Mouse (Mus musculus) neural tube, embryonic 13.5 days (tissue): Measurements from ENCODE around the gene Ascc1. TPM values are rescaled to one million over a fixed set of nuclear protein-coding genes. Genes with fewer than 3 reads are reported as not detected.
"Not testable (repeated sequence)": the region's sequence is repeated elsewhere in the genome, so short reads cannot be mapped to it uniquely, and the experiment has no call there.

ENCODE experiments used
- ATAC-seq: fragments of 200-750 bp; cut with Nextera tagmentation; 2 replicates; pipeline ENCODE4 v1.8.0; 2017; ENCODE audit warnings: low read depth, mild to moderate bottlenecking, moderate TSS enrichment, moderate library complexity
- H3K27ac ChIP-seq: fragments of 300-500 bp; sonication (generic); replicated peaks from 2 replicates; pipeline ENCODE4 v1.5.1; 2015; ENCODE audit warnings: moderate library complexity, mild to moderate bottlenecking, inconsistent platforms
- H3K27me3 ChIP-seq: fragments of 300-500 bp; sonication (generic); 2 replicates; pipeline ENCODE4 v1.6.1; 2015; ENCODE audit warnings: mild to moderate bottlenecking, inconsistent platforms
- H3K36me3 ChIP-seq: fragments of 300-500 bp; sonication (generic); 2 replicates; pipeline ENCODE4 v1.6.1; 2015; ENCODE audit warnings: mild to moderate bottlenecking, inconsistent platforms
- H3K4me1 ChIP-seq: fragments of 300-500 bp; sonication (generic); replicated peaks from 2 replicates; pipeline ENCODE4 v1.6.1; 2015; ENCODE audit warnings: inconsistent platforms
- H3K4me2 ChIP-seq: fragments of 300-500 bp; sonication (generic); 2 replicates; pipeline ENCODE4 v1.6.1; 2015; ENCODE audit warnings: inconsistent platforms, mild to moderate bottlenecking, moderate library complexity
- H3K4me3 ChIP-seq: fragments of 300-500 bp; sonication (generic); 2 replicates; pipeline ENCODE4 v1.5.1; 2015; ENCODE audit warnings: mild to moderate bottlenecking, inconsistent platforms
- H3K9ac ChIP-seq: fragments of 300-500 bp; sonication (generic); 2 replicates; pipeline ENCODE4 v1.6.1; 2015; ENCODE audit warnings: moderate library complexity, mild to moderate bottlenecking, inconsistent platforms
- H3K9me3 ChIP-seq: fragments of 300-500 bp; sonication (generic); 2 replicates; pipeline ENCODE4 v1.6.1; 2016; ENCODE audit warnings: inconsistent platforms
- WGBS: fragments of 180-500 bp; shearing (Covaris S2); methylation state at CpG from one replicate; pipeline ENCODE4 v1.1.7; 2015; 5-methylcytosine and 5-hydroxymethylcytosine counted together
- polyA plus RNA-seq: library from polyadenylated mRNA; unstranded; fragments of >200 nt; fragmentation: Nextera tagmentation; extraction: Ambion mirVana; gene quantifications from 2 replicates; pipeline ENCODE4 v1.2.1, GENCODE M21; 2015

Ascc1 gene
- polyA plus RNA-seq, 1 experiment from 2014 or later = 44.5 TPM

DNA sequence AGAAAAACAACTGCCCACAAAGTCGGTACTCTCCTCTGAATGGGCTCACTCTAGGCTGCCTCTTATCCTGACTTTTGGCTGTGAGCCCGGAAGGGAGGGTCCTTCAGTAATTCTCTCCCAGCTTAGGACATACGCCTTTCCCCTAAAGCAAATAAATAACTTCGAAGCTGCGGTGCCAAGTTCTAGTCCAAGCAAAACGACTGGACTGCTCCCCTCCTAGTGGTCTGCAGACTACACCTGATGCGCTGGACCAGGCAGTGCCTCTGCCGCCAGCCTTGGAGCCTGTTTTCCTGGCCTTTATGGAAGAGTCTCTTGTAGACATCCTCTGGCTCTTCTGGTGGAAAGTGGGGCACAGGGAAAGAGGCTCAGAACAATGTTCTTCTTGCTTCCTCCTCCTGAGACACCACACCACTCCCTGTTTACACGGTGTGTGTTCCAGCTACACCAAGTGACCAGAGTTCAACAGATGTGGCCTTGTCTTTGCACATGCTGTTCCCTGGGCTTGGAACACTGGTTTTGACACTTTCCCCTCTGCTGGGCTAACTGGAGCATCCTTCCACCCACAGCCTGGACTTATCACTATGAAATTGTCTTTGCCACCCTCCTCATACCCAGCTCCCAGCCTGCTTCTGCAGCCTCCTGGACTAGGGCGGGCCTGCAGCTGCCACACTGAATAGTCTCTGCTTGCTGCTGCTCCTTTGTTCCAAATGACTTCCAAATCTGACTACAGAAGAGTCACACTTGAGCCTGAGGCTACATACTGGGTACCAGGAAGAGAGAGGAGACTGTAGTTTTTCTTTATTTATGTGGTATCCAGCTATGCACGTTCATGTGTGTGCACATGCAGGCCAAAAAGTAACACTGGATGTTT is 23.5 kb upstream of the Ascc1 start:
- Histone ChIP-seq H3K36me3 (no peaks in the 10 kb centered on the region), H3K4me2 (no peak overlapping the region), H3K27me3 (no peaks in the 10 kb centered on the region), H3K4me1 (peaks cover 38% of the 10 kb centered on the region), H3K4me3 (no peak overlapping the region), H3K27ac (peak overlapping the region; percentile 87), H3K9me3 (no peaks in the 10 kb centered on the region), H3K9ac (peak overlapping the region; percentile 52)
- ATAC-seq = peak; percentile 73
- 32% methylated on average over 11 of the region's 11 CpGs for WGBS

DNA sequence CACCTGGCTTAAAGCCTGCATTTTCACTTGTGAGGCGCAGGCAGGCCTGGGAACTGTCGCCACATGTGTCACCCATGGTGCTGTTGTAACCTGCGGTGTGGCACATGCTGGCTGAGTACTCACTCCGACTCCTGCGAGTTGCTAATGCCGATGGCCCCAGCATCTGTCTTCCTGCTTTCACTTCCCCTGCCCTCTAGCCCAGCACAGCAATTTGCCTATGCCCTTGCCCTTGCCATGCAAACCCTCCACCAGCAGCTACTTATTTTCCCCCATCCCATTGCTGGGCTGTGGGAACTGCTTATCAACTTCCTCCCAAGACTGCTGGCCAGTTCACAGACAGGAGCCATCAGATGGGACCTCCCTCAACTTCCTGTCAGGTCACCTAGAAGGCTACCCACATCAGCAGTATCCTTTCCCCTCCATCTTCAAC is 21.8 kb upstream of the Ascc1 start:
- Histone ChIP-seq H3K4me3 (no peak overlapping the region), H3K4me1 (peaks cover 27% of the 10 kb centered on the region), H3K27me3 (no peaks in the 10 kb centered on the region), H3K9me3 (no peaks in the 10 kb centered on the region), H3K36me3 (peaks cover 8% of the 10 kb centered on the region), H3K27ac (no peak overlapping the region), H3K9ac (no peak overlapping the region), H3K4me2 (no peak overlapping the region)
- ATAC-seq = no peak
- WGBS = 89% methylated on average over 6 of the region's 6 CpGs

DNA sequence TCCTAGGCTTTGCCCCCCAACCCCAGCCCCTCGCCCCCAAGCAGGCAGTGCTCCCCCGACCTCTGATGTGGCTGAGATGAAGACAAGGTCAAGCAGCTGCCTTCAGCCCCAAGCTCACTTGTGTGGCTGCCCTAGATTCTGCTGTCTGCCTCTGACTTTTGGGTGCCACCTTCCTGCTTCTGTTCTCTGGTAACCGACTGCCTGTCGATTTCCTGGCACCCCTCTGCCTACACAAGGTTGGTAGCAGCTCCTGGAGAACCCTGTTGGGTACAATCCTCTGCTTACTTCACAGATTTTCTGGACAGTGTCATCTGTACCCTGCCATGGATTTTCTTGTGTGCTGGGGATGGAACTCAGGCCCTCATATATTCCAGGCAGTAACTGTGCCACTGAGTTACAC is 21.3 kb upstream of the Ascc1 start:
- 78% methylated on average over 4 of the region's 4 CpGs for WGBS
- ATAC-seq = no peak

DNA sequence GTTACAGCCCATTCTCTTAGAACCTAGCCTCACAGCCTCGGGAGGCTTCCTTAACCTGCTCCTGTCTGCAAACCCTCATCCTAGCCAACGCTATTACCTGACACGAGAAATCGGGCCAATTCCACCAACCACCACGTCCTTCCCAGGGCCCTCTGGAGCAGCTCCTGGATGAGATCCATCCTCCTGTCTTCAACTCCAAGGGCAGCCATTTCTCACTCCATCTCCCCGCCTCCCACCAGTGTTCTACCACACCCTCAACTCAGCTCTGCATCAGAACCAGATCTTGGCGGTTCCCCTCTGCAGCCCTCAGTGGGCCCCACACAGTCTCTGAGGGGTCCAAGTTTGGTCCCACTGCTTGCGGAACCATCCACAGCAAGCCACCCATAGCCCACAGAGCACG is 20.8 kb upstream of the Ascc1 start:
- no peak overlapping the region for H3K4me2 ChIP-seq
- peaks cover 16% of the 10 kb centered on the region for H3K36me3 ChIP-seq
- no peaks in the 10 kb centered on the region for H3K9me3 ChIP-seq
- ATAC-seq = no peak
- no peak overlapping the region for H3K9ac ChIP-seq
- peaks cover 27% of the 10 kb centered on the region for H3K4me1 ChIP-seq
- WGBS = 84% methylated on average over 9 of the region's 9 CpGs
- H3K4me3 ChIP-seq = no peak overlapping the region
- no peaks in the 10 kb centered on the region for H3K27me3 ChIP-seq
- no peak overlapping the region for H3K27ac ChIP-seq

More for the DNA sequence above, 21.3 kb upstream of the Ascc1 start:
- Histone ChIP-seq H3K9me3 (no peaks in the 10 kb centered on the region), H3K27me3 (no peaks in the 10 kb centered on the region), H3K36me3 (peaks cover 13% of the 10 kb centered on the region), H3K27ac (no peak overlapping the region), H3K9ac (no peak overlapping the region), H3K4me2 (no peak overlapping the region), H3K4me3 (no peak overlapping the region), H3K4me1 (peaks cover 27% of the 10 kb centered on the region)

DNA sequence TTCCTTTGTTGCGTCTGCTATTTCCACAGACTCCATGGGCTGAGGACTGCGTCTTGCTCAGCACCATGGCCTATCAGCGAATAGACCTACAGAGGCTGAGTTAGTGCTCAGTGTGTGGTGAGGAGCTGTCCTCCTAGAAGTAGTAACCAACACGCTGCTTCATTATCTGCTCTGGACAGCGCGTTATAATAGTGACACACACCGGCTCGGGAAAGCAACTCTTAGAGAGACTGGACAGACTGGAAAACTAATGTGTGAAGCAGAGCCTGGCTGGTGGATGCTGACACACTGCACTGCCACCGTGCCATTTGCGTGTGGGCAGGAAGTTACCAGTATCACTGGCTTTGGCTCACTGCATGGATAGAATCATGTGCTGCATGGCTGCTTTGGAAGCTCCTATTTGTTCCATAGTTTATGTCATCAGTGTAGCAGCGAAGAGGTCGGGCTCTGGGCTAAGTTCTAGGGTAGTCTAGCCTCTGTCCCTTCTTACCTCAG is 20.2 kb upstream of the Ascc1 start:
- Histone ChIP-seq H3K27ac (no peak overlapping the region), H3K4me3 (no peak overlapping the region), H3K4me2 (no peak overlapping the region), H3K36me3 (peaks cover 22% of the 10 kb centered on the region), H3K9me3 (no peaks in the 10 kb centered on the region), H3K27me3 (no peaks in the 10 kb centered on the region), H3K9ac (no peak overlapping the region), H3K4me1 (peaks cover 27% of the 10 kb centered on the region)
- WGBS = 94% methylated on average over 12 of the region's 12 CpGs
- ATAC-seq = no peak

DNA sequence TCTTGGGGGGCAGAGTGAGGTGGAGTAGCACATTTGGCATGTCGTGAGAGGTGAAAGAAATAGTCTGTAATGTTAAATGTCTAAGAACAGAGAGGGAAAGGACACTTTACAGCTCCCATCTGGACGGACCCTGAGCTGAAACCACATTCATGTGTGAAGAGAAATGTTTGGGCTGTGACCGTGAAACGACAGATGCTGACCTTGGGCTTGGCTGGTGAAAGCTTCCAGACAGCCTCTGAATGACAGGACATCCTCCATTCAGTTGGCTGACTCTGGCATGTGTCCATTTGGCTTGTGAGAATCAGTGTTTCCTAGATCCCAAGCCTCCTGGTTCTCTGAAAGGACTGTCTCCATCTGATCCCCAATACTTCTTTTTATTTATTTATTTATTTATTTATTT is 14.6 kb upstream of the Ascc1 start:
- H3K9me3 ChIP-seq = no peaks in the 10 kb centered on the region
- H3K4me2 ChIP-seq = no peak overlapping the region
- ATAC-seq = no peak
- H3K27me3 ChIP-seq = no peaks in the 10 kb centered on the region
- no peak overlapping the region for H3K9ac ChIP-seq
- peaks cover 64% of the 10 kb centered on the region for H3K36me3 ChIP-seq
- H3K27ac ChIP-seq = no peak overlapping the region
- H3K4me3 ChIP-seq = no peak overlapping the region
- H3K4me1 ChIP-seq = peaks cover 16% of the 10 kb centered on the region
- WGBS = 83% methylated on average over 4 of the region's 4 CpGs

DNA sequence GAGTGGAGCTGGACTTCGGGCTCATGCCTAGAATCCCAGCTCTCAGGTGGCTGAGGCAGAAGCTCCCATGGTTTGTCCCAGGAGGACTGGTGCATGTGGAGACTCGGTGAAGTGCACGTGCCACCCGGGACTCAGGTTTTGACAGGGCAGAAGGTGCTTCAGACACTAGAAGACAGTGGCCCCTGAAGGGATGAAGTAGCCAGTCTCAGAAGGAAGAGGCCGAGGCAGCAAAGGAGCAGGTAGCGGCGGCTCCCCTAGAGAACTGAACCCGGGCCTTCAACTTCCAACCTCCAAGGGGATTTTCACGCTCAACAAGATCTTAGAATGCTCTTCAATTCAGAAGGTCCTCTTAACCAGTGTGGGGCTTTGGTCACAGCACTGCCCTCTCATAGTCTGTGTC is 12.2 kb upstream of the Ascc1 start:
- Histone ChIP-seq H3K27ac (no peak overlapping the region), H3K27me3 (no peaks in the 10 kb centered on the region), H3K4me3 (no peak overlapping the region), H3K9ac (no peak overlapping the region), H3K4me1 (peaks cover 16% of the 10 kb centered on the region), H3K9me3 (no peaks in the 10 kb centered on the region), H3K4me2 (no peak overlapping the region), H3K36me3 (peaks cover 79% of the 10 kb centered on the region)
- no peak for ATAC-seq
- 94% methylated on average over 9 of the region's 9 CpGs for WGBS

DNA sequence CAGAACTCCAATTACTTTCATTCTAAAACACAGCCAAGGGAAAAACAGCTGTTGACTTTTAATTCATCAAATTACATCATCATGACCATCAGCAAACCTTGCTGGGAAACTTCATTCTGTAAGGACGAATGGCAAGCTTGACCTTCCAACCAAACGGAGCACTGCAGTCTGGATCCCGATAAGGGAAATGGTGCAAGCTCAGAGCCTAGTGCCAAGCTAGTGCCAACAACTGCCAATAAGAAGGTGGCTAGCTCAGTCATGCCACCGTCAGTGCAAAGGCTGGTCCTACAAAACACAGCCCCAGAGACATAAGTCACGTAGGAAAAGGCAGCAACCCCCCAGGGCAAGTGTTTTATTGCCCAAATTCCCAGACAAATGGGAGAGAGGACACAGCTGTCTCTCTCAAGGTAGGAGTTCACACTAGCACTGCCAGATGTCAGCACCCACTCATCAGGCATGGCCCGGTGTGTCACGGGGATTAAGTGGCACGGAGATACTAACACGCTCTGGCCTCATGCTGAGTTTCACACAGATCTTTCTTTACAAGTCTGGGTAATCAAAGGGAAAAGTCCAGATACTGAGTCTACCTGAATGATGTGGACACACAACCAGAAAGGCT is 11.2 kb upstream of the Ascc1 start:
- H3K27me3 ChIP-seq = no peaks in the 10 kb centered on the region
- no peak overlapping the region for H3K27ac ChIP-seq
- no peak overlapping the region for H3K4me2 ChIP-seq
- H3K9ac ChIP-seq = no peak overlapping the region
- peaks cover 16% of the 10 kb centered on the region for H3K4me1 ChIP-seq
- no peak overlapping the region for H3K4me3 ChIP-seq
- 60% methylated on average over 9 of the region's 9 CpGs for WGBS
- no peak for ATAC-seq
- H3K9me3 ChIP-seq = no peaks in the 10 kb centered on the region
- peaks cover 80% of the 10 kb centered on the region for H3K36me3 ChIP-seq

DNA sequence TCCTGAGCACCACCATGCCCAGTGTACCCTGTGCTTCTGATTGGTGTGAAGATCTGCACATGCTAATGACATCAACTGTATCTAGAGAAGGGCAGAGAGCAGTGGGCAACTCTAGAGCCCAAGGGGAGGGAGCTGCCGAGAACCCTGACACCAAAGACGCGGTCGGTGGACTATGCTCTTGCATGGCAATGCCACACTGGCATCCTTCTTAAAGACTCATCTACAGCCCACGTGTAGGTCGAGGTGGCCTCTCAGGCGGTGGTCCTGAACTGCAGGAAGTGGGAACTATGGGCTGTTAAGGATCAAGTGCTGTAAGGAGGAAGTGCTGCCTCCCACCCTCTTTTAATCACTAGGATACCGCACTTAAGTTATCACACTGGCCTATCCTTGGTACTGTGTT is 10.6 kb upstream of the Ascc1 start:
- Histone ChIP-seq H3K36me3 (peaks cover 77% of the 10 kb centered on the region), H3K4me2 (no peak overlapping the region), H3K4me1 (peaks cover 16% of the 10 kb centered on the region), H3K9me3 (no peaks in the 10 kb centered on the region), H3K27ac (no peak overlapping the region), H3K27me3 (no peaks in the 10 kb centered on the region), H3K9ac (no peak overlapping the region), H3K4me3 (no peak overlapping the region)
- 88% methylated on average over 8 of the region's 8 CpGs for WGBS
- no peak for ATAC-seq

DNA sequence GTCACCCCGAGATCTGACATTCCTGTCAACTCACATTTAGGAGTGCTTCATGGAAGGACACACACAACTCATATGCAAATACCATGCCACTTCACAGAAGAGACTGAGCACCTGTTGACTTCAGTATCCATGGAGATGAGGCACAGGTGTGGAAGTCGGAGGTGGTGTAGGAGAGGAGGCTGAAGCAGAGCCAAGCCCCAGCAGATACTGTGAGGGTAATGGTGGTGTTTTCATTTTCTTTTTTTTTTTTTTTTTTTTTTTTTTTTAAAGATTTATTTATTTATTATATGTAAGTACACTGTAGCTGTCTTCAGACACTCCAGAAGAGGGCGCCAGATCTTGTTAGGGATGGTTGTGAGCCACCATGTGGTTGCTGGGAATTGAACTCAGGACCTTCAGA is 8.8 kb upstream of the Ascc1 start:
- 90% methylated on average over 2 of the region's 3 CpGs for WGBS
- ATAC-seq, H3K27ac ChIP-seq, H3K27me3 ChIP-seq, H3K4me3 ChIP-seq, H3K9ac ChIP-seq, H3K4me2 ChIP-seq, H3K9me3 ChIP-seq: not testable (repeated sequence)
- Histone ChIP-seq H3K4me1 (peaks cover 16% of the 10 kb centered on the region), H3K36me3 (peaks cover 60% of the 10 kb centered on the region)

DNA sequence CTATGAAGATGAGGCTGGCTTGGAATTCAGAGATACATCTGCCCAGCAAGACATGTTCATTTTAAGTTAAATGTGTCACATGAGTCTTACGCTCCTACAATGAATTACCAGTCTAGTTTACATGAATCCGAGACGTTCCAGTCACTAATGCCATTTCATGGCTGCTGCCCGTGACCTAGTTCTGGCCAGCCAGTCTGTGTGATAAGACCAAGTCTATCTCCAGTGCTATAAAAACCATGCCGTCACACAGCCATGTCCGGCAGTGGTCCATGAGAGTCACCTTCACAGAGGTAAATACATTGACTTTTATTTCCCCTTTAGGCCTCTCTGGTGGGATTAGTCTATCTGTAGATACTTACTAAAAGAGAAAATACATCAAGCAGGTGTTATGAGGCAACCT is 6.7 kb upstream of the Ascc1 start:
- no peaks in the 10 kb centered on the region for H3K9me3 ChIP-seq

DNA sequence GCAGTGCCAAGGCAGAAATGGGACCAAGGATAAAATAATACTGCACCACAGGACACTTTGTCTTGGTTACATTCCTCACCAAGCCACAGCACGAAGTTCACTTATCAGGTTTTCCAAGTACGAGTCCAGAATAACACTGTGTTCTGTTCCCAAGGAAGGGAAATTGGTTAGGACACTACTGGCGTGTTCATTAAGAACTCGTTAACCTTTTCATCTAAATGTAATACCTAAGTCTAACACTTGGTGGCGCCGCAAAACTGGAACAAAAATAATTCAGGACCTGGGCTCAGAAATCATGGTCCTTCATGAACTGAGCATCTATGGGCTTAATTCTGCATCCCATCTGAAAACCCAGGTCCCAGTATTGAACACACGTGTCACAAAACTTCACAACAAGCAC is 5.0 kb upstream of the Ascc1 start:
- Histone ChIP-seq H3K4me3 (no peak overlapping the region), H3K4me2 (no peak overlapping the region), H3K9ac (no peak overlapping the region), H3K4me1 (peaks cover 18% of the 10 kb centered on the region), H3K9me3 (no peaks in the 10 kb centered on the region), H3K27ac (no peak overlapping the region), H3K36me3 (peaks cover 31% of the 10 kb centered on the region), H3K27me3 (no peaks in the 10 kb centered on the region)
- no peak for ATAC-seq
- 23% methylated on average over 7 of the region's 7 CpGs for WGBS

More for the DNA sequence above, 6.7 kb upstream of the Ascc1 start:
- H3K36me3 ChIP-seq = peaks cover 39% of the 10 kb centered on the region
- H3K27ac ChIP-seq = no peak overlapping the region
- ATAC-seq = no peak
- H3K27me3 ChIP-seq = no peaks in the 10 kb centered on the region
- H3K4me2 ChIP-seq = no peak overlapping the region
- H3K4me3 ChIP-seq = no peak overlapping the region
- H3K9ac ChIP-seq = no peak overlapping the region
- H3K4me1 ChIP-seq = peaks cover 17% of the 10 kb centered on the region
- WGBS = 94% methylated on average over 6 of the region's 6 CpGs
